Mouse (Mus musculus): ENCODE results near the gene Cept1.

- TF ChIP-seq CTCF (IDR thresholded peaks at IDR 0.05) = no peak
- TF ChIP-seq POLR2A (IDR thresholded peaks at IDR 0.05; ENCODE audit: insufficient read depth, low read depth, low read length) = no peak
Measured at GRCm38 (mm10) chr3:106579296-106579695, 31.7 kb upstream of the Cept1 start.

Data from heart, adult 2 months (tissue).